Mouse (Mus musculus) lung, adult 2 months (tissue): Measurements from ENCODE around the gene Pamr1. TPM values are rescaled to one million over a fixed set of nuclear protein-coding genes. Genes with fewer than 3 reads are reported as not detected.

ENCODE experiments used
- DNase-seq: peaks from one replicate; pipeline ENCODE4 v3.0.0; 2022
- H3K4me1 ChIP-seq: fragments of 200-500 bp; 2 replicates; pipeline ENCODE4 v1.6.1; 2011; ENCODE audit warnings: low read length; ENCODE audit not compliant: control insufficient read depth, insufficient read depth
- H3K4me3 ChIP-seq: fragments of 200-500 bp; replicated peaks from 2 replicates; pipeline ENCODE3; 2011; ENCODE audit warnings: low read depth, mild to moderate bottlenecking, control low read depth, low read length; ENCODE audit errors: extremely low read depth
- CTCF ChIP-seq: fragments of 200-500 bp; IDR thresholded peaks from 2 replicates; pipeline ENCODE4 v1.5.1; 2011; ENCODE audit warnings: mild to moderate bottlenecking, low read length, control low read depth; ENCODE audit not compliant: insufficient read depth
- POLR2A ChIP-seq: fragments of 200-500 bp; IDR thresholded peaks from 2 replicates; pipeline ENCODE4 v1.6.1; 2011; ENCODE audit warnings: low read depth, mild to moderate bottlenecking, control low read depth, low read length, borderline replicate concordance; ENCODE audit errors: extremely low read depth
- WGBS: fragments of 180-500 bp; shearing (Covaris S2); methylation state at CpG from one replicate; pipeline ENCODE4 v1.1.7; 2018; 5-methylcytosine and 5-hydroxymethylcytosine counted together
- polyA plus RNA-seq: library from polyadenylated mRNA; depleted of rRNA; stranded (reverse); fragments of >200 nt; gene quantifications from 2 replicates; pipeline ENCODE4 v1.2.3, GENCODE M21; 2012; rRNA removed

Gene Pamr1
- 13.4 and 14.6 TPM in 2 replicates for polyA plus RNA-seq

DNA sequence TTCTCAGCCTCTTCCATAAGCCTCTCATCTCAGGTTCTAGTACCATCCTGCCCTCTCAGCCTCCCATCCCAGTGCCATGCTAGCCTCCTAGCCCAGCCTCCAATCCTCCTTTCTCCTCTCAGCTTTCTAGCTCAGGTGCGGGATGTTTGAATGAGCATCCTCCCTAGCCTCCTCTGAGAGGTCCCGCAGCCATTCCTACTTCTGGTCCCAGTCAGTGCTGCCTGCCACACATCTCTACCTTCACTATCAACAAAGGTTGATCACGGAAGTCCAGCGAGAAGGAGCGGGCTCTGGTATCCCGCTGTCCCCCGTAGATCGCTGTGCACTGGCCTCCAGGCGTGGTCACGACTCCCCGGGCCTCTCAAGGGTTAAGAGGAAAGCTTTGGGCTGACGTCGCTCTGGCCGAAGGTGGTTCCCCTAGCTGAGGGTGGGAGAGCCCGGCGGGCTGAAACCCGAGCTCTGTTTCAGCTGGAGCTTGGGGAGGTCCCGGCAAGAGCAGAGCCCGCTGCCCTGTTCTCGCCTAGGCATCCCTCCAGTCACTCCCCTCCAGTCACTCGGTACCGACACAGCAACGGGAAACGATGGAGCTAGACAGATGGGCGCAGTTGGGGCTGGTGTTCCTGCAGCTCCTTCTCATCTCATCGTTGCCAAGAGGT is at the start of gene Pamr1:
Gene Pamr1, plus strand, starts transcription at position 402 of the 656 bp plus-strand sequence.
- 4% methylated on average over 26 of the region's 26 CpGs for WGBS
- Histone ChIP-seq H3K4me1 (peaks cover 19% of the 10 kb centered on the region), H3K4me3 (peak within 1 kb of the TSS; percentile 31)
- TF ChIP-seq POLR2A (peak; percentile 31; the same call in 1 of the 2 replicates), CTCF (no peak)
- DNase-seq = no peak

- H3K4me3 ChIP-seq = no peak overlapping the region
- 37% methylated on average over 4 of the region's 4 CpGs for whole genome bisulfite sequencing
- no peak for DNase-seq
- TF ChIP-seq POLR2A (no peak), CTCF (no peak)
- no peaks in the 10 kb centered on the region; the same call in 1 of the 2 replicates for H3K4me1 ChIP-seq
These were observed 42.2 kb upstream of the Pamr1 start for GRCm38 (mm10) chr2:102507633-102508032.

DNA sequence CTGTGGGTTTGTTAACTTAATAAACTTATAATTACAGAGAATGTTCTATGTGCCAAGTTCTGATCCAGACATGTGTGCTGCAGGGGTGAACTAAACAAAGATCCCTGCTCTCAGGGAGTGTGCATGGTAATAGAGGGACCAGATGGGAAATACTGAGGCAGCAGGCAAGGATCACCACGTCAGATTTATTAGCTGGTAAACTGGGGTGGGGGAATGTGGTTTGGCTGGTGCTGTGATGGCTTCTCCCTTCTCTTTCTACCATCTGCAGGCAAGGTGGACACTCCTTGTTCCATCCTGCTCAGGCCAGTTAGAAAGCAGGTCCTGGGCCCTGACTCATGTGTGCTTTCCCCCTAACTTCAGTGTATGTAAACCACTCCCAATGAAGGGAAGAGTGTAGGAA is 41.7 kb upstream of the Pamr1 start:
- DNase-seq = no peak
- 40% methylated on average over 1 of the region's 1 CpGs for WGBS
- TF ChIP-seq POLR2A (no peak), CTCF (no peak)
- Histone ChIP-seq H3K4me1 (no peaks in the 10 kb centered on the region; the same call in 1 of the 2 replicates), H3K4me3 (no peak overlapping the region)

- no peak for TF ChIP-seq CTCF
- no peak for DNase-seq
These were observed 29.9 kb upstream of the Pamr1 start for GRCm38 (mm10) chr2:102519956-102520355.

GRCm38 (mm10) chr2:102527563-102527962 is 22.2 kb upstream of the Pamr1 start:
- WGBS = 89% methylated on average over 4 of the region's 4 CpGs
- no peaks in the 10 kb centered on the region for H3K4me1 ChIP-seq

More at GRCm38 (mm10) chr2:102519956-102520355, 29.9 kb upstream of the Pamr1 start:
- no peaks in the 10 kb centered on the region for H3K4me1 ChIP-seq
- H3K4me3 ChIP-seq = no peak overlapping the region

GRCm38 (mm10) chr2:102533437-102533836 is 16.4 kb upstream of the Pamr1 start:
- no peak for DNase-seq
- TF ChIP-seq CTCF = no peak
- TF ChIP-seq POLR2A = no peak
- H3K4me1 ChIP-seq = no peaks in the 10 kb centered on the region
- 68% methylated on average over 4 of the region's 4 CpGs for WGBS
- no peak overlapping the region for H3K4me3 ChIP-seq

More at GRCm38 (mm10) chr2:102527563-102527962, 22.2 kb upstream of the Pamr1 start:
- TF ChIP-seq CTCF = no peak
- no peak for TF ChIP-seq POLR2A
- H3K4me3 ChIP-seq = no peak overlapping the region
- DNase-seq = no peak

DNA sequence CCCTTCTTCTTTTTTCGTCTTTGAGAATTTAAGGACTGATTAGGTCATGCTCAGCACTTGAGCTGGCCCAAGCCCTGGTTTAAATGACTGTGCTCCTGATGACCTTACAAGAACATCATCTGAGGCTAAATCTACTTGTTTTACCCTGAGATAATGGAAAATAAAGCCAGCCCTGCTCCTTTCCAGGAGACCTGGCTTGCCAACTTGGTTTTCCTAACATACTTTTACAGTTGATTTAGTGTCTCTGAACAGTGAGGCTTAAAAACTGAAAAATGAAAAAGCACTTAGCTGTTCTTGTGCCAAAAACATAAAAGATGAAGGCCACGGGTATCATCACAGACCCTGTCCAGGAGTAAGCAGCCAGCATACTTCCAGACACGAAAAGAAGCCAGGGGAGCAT is 13.0 kb upstream of the Pamr1 start:
- TF ChIP-seq CTCF (no peak), POLR2A (no peak)
- H3K4me3 ChIP-seq = no peak overlapping the region
- no peaks in the 10 kb centered on the region for H3K4me1 ChIP-seq
- no peak for DNase-seq
- 46% methylated on average over 3 of the region's 3 CpGs for WGBS

DNA sequence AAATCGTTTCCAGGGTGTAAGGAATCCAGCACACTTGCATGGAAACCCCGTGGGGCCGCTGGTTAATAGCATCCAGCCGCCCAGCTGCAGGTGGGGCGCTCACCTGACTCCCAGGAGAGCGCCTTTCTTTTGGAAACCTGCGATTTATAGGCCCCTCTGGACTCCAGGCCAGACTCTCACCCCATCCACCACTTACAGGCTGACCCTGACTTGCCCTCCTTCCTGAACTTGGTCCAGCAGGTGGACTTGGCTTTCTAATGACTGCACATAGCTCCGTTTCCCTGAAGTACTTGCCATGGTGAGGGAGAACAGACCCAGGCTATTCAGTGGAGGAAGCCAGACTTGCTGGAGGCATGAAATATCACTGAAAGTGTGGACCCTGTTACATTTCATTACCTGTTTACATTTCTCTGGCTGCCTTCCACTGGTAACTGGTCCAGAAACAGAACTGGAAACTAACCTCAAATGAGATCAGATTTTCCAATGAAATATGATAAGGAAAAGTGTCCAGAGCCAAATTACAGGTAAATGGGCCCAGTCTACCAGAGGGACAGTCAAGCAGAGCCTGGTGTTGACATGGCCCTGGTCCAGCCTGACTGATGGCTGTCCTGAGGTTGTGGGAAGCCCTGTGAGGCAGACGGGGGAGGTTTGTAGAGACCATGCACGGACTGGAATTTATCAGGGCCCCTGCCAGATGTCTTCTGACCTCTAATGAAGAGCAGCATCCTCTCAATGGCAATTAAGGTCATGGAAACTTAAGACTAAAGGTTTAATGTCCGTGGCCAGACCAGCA is 9.2 kb upstream of the Pamr1 start:
- DNase-seq = no peak
- WGBS = 65% methylated on average over 11 of the region's 11 CpGs
- H3K4me3 ChIP-seq = no peak overlapping the region
- TF ChIP-seq CTCF = no peak
- TF ChIP-seq POLR2A = no peak
- no peaks in the 10 kb centered on the region; the same call in 1 of the 2 replicates for H3K4me1 ChIP-seq

GRCm38 (mm10) chr2:102541404-102542125 is 8.2 kb upstream of the Pamr1 start:
- no peak for DNase-seq
- no peaks in the 10 kb centered on the region; the same call in 1 of the 2 replicates for H3K4me1 ChIP-seq

More at GRCm38 (mm10) chr2:102541404-102542125, 8.2 kb upstream of the Pamr1 start:
- TF ChIP-seq CTCF = no peak
- no peak for TF ChIP-seq POLR2A
- H3K4me3 ChIP-seq = no peak overlapping the region
- WGBS = 49% methylated on average over 4 of the region's 4 CpGs
